Mouse (Mus musculus) hindlimb bud, embryonic 11.5 days (tissue): ENCODE measurements around the gene Olfr1414.
A peak's percentile ranks its signal among the peaks of the same experiment; 100 is the strongest.
"Not testable (repeated sequence)": the region's sequence is repeated elsewhere in the genome, so short reads cannot be mapped to it uniquely, and the experiment has no call there.

Source experiments
- DNase-seq: peaks from one replicate; pipeline ENCODE4 v3.0.0-alpha.2; 2012; ENCODE audit warnings: low read depth, low spot score; ENCODE audit errors: extremely low spot score

Olfr1414 gene

GRCm38 (mm10) chr1:92518561-92518960 lies at the start of gene Olfr1414:
Olfr1414 (minus strand) TSS chr1:92518661.
- DNase-seq = no peak

GRCm38 (mm10) chr1:92545929-92546328 lies 27.5 kb upstream of the Olfr1414 start:
- DNase-seq = no peak

- DNase-seq = no peak
These were observed 20.6 kb upstream of the Olfr1414 start for GRCm38 (mm10) chr1:92539071-92539470.

- no peak for DNase-seq
These were observed 18.5 kb upstream of the Olfr1414 start for GRCm38 (mm10) chr1:92536972-92537371.

GRCm38 (mm10) chr1:92523764-92524163 lies 5.3 kb upstream of the Olfr1414 start:
- DNase-seq = no peak

GRCm38 (mm10) chr1:92521376-92521775 lies 2.9 kb upstream of the Olfr1414 start:
- no peak for DNase-seq

- no peak for DNase-seq
These were observed 585 bp upstream of the Olfr1414 start for GRCm38 (mm10) chr1:92519046-92519445.

- DNase-seq = no peak
These were observed 3.1 kb downstream of the Olfr1414 start for GRCm38 (mm10) chr1:92515390-92515789.

GRCm38 (mm10) chr1:92511646-92512045 lies 6.8 kb downstream of the Olfr1414 start:
- DNase-seq = not testable (repeated sequence)

GRCm38 (mm10) chr1:92496001-92496400 lies 22.5 kb downstream of the Olfr1414 start, which contains the start of gene Olfr1415:
Olfr1415 (minus strand) TSS chr1:92496101.
- no peak for DNase-seq

- no peak for DNase-seq
These were observed 33.4 kb downstream of the Olfr1414 start, which contains the start of gene Olfr1416 for GRCm38 (mm10) chr1:92485013-92485412. Olfr1416 (minus strand) TSS chr1:92485113.

- DNase-seq = no peak
These were observed 44.3 kb downstream of the Olfr1414 start for GRCm38 (mm10) chr1:92474066-92474578.

GRCm38 (mm10) chr1:92473165-92474041 lies 45.1 kb downstream of the Olfr1414 start, which contains the start of gene Ndufa10:
Ndufa10 (minus strand) TSS chr1:92473860.
- DNase-seq = peak; percentile 69

GRCm38 (mm10) chr1:92468891-92469290 lies 49.6 kb downstream of the Olfr1414 start:
- no peak for DNase-seq

- no peak for DNase-seq
These were observed 60.0 kb downstream of the Olfr1414 start for GRCm38 (mm10) chr1:92458416-92458815.

- DNase-seq = no peak
These were observed 60.7 kb downstream of the Olfr1414 start for GRCm38 (mm10) chr1:92457758-92458157.
